Comparison of ENCODE assay signal across 8 mouse cellular contexts in genomic region chr2:109917496-109918413, GRCm38 (mm10). TPM values are rescaled to one million over a fixed set of nuclear protein-coding genes. Genes with fewer than 3 reads are reported as not detected.
DNase-seq lines count a peak whose midpoint lies in the region; ATAC-seq and TF ChIP-seq lines count a peak whose summit lies in the region.

Gene Lgr4, plus strand, starts transcription at chr2:109917647.

- peak within 1 kb of the TSS; percentile 92 for H3K4me3 ChIP-seq in heart, embryonic 12.5 days
- H3K4me3 ChIP-seq in kidney, postnatal 0 days (replicated peaks; ENCODE audit: low read depth, low read length): peak within 1 kb of the TSS; percentile 98
- peak within 1 kb of the TSS; percentile 92 for H3K4me3 ChIP-seq in liver, embryonic 11.5 days (ENCODE audit: low read depth, low read length)
- peak within 1 kb of the TSS; percentile 90 for H3K4me3 ChIP-seq in stomach, embryonic 15.5 days (replicated peaks)

- TF ChIP-seq CTCF in kidney, postnatal 0 days (IDR thresholded peaks at IDR 0.05; ENCODE audit: low read depth): no peak

- H3K27ac ChIP-seq in heart, embryonic 12.5 days (ENCODE audit: poor library complexity, severe bottlenecking): peak within 1 kb of the TSS; percentile 99
- H3K27ac ChIP-seq in kidney, postnatal 0 days: peak within 1 kb of the TSS; percentile 98
- H3K27ac ChIP-seq in liver, embryonic 11.5 days (ENCODE audit: low read depth, low read length): peak within 1 kb of the TSS; percentile 97
- peak within 1 kb of the TSS; percentile 99 for H3K27ac ChIP-seq in stomach, embryonic 15.5 days

- 1% methylated on average over 94 of the region's 111 CpGs for WGBS in heart, embryonic 12.5 days
- under 1% methylated on average over 107 of the region's 111 CpGs for WGBS in kidney, postnatal 0 days
- under 1% methylated on average over 97 of the region's 111 CpGs for WGBS in liver, embryonic 11.5 days
- under 1% methylated on average over 82 of the region's 111 CpGs for whole genome bisulfite sequencing in stomach, embryonic 15.5 days

- no peaks in the 10 kb centered on the region for H3K36me3 ChIP-seq in heart, embryonic 12.5 days
- no peaks in the 10 kb centered on the region for H3K36me3 ChIP-seq in kidney, postnatal 0 days (ENCODE audit: insufficient read depth, low read length)
- no peaks in the 10 kb centered on the region for H3K36me3 ChIP-seq in liver, embryonic 11.5 days (ENCODE audit: control insufficient read depth, insufficient read depth, low read length)
- H3K36me3 ChIP-seq in stomach, embryonic 15.5 days: no peaks in the 10 kb centered on the region

- H3K27me3 ChIP-seq in heart, embryonic 12.5 days (replicated peaks): no peaks in the 10 kb centered on the region
- no peaks in the 10 kb centered on the region for H3K27me3 ChIP-seq in kidney, postnatal 0 days (ENCODE audit: insufficient read depth, low read length)
- no peaks in the 10 kb centered on the region for H3K27me3 ChIP-seq in liver, embryonic 11.5 days (replicated peaks; ENCODE audit: control insufficient read depth, insufficient read depth, low read length)
- no peaks in the 10 kb centered on the region for H3K27me3 ChIP-seq in stomach, embryonic 15.5 days (replicated peaks)

- peak; percentile 84 for ATAC-seq in erythroid progenitor cell, adult 5-6 weeks (replicated peaks; ENCODE audit: low FRiP score, poor library complexity, severe bottlenecking)
- peak; percentile 98 for ATAC-seq in heart, embryonic 12.5 days (ENCODE audit: insufficient number of reproducible peaks, low FRiP score)
- peak; percentile 98 for ATAC-seq in kidney, postnatal 0 days (replicated peaks; ENCODE audit: low FRiP score, low read depth)
- ATAC-seq in liver, embryonic 11.5 days (replicated peaks; ENCODE audit: low FRiP score): peak; percentile 97
- peak; percentile 98 for ATAC-seq in stomach, embryonic 15.5 days (ENCODE audit: insufficient read depth, low FRiP score, low read depth)

- H3K4me1 ChIP-seq in heart, embryonic 12.5 days (replicated peaks): peaks cover 30% of the 10 kb centered on the region
- H3K4me1 ChIP-seq in kidney, postnatal 0 days (replicated peaks; ENCODE audit: insufficient read depth, low read length): peaks cover 11% of the 10 kb centered on the region; the same call in 1 of the 2 replicates
- peaks cover 29% of the 10 kb centered on the region for H3K4me1 ChIP-seq in liver, embryonic 11.5 days (replicated peaks; ENCODE audit: control insufficient read depth, insufficient read depth, low read length)
- peaks cover 13% of the 10 kb centered on the region for H3K4me1 ChIP-seq in stomach, embryonic 15.5 days

- peak within 1 kb of the TSS; percentile 79 for H3K4me2 ChIP-seq in heart, embryonic 12.5 days
- peak within 1 kb of the TSS; percentile 73 for H3K4me2 ChIP-seq in kidney, postnatal 0 days (ENCODE audit: low read length)
- peak within 1 kb of the TSS; percentile 96 for H3K4me2 ChIP-seq in liver, embryonic 11.5 days
- peak within 1 kb of the TSS; percentile 76 for H3K4me2 ChIP-seq in stomach, embryonic 15.5 days

- no peaks in the 10 kb centered on the region for H3K9me3 ChIP-seq in heart, embryonic 12.5 days (replicated peaks)
- no peaks in the 10 kb centered on the region for H3K9me3 ChIP-seq in kidney, postnatal 0 days (replicated peaks; ENCODE audit: low read length)
- no peaks in the 10 kb centered on the region for H3K9me3 ChIP-seq in liver, embryonic 11.5 days (ENCODE audit: control insufficient read depth, low read length)
- H3K9me3 ChIP-seq in stomach, embryonic 15.5 days: no peaks in the 10 kb centered on the region

- H3K9ac ChIP-seq in heart, embryonic 12.5 days: peak within 1 kb of the TSS; percentile 98
- H3K9ac ChIP-seq in kidney, postnatal 0 days (ENCODE audit: low read depth, low read length): peak within 1 kb of the TSS; percentile 98
- peak within 1 kb of the TSS; percentile 93 for H3K9ac ChIP-seq in liver, embryonic 11.5 days (ENCODE audit: low read depth, low read length)
- peak within 1 kb of the TSS; percentile 92 for H3K9ac ChIP-seq in stomach, embryonic 15.5 days

- peak; percentile 76 for DNase-seq in CD4-positive helper T cell, adult 2 months (ENCODE audit: low read depth, low spot score)
- peak; percentile 82 for DNase-seq in brain, embryonic 18.5 days (ENCODE audit: low read depth, low spot score)
- peak; percentile 100 for DNase-seq in kidney, postnatal 0 days (ENCODE audit: low spot score)
- DNase-seq in liver, embryonic 11.5 days (ENCODE audit: low spot score): peak; percentile 95
- peak; percentile 62 to 71 for DNase-seq in natural killer cell, adult 2 months (ENCODE audit: low spot score in 2 of 2)

RNA-seq across cellular contexts. Expression of gene Lgr4, which starts in this region (rescaled TPM):
- not detected in 2 replicates for total RNA-seq in erythroid progenitor cell, adult 5-6 weeks (2015; ENCODE audit: low replicate concordance)
- total RNA-seq in erythroid progenitor cell, adult 5-6 weeks (2017; ENCODE audit: low replicate concordance): 0.26 TPM in 1 of 2 replicates, not detected in the other
- polyA plus RNA-seq in heart, embryonic 12.5 days (2016; fragmentation: Nextera tagmentation; extraction: Ambion mirVana): 15.1 and 17.8 TPM in 2 replicates
- polyA plus RNA-seq in kidney, postnatal 0 days (2015; fragmentation: Nextera tagmentation; extraction: Ambion mirVana): 43.8 and 47.8 TPM in 2 replicates
- polyA plus RNA-seq in liver, embryonic 11.5 days (2014; fragmentation: Nextera tagmentation; extraction: Ambion mirVana): 9.5 and 10.0 TPM in 2 replicates
- 24.4 and 26.0 TPM in 2 replicates for polyA plus RNA-seq in stomach, embryonic 15.5 days (2015; fragmentation: Nextera tagmentation; extraction: Ambion mirVana)

Comparison
In these comparisons a context has a peak if more than half of its experiments do, and no peak if none do; other contexts are left out.
1. Peak in every context shown above with its lines: DNase-seq, ATAC-seq, H3K4me3 ChIP-seq and H3K27ac ChIP-seq.
2. Peak in ATAC-seq in erythroid progenitor cell, adult 5-6 weeks; RNA of the gene not detected or under 1 TPM.